Mouse (Mus musculus) T-cell, adult 2 months (primary cell): ENCODE data around the gene Selenop.

ENCODE experiments used
- DNase-seq: peaks from one replicate; pipeline ENCODE4 v3.0.0; 2022; ENCODE audit warnings: low spot score

Gene Selenop

GRCm38 (mm10) chr15:3270646-3271077, 2.3 kb downstream of the Selenop start:
- DNase-seq: peak; percentile 66

GRCm38 (mm10) chr15:3271216-3271615, 2.9 kb downstream of the Selenop start:
- DNase-seq: no peak

DNA sequence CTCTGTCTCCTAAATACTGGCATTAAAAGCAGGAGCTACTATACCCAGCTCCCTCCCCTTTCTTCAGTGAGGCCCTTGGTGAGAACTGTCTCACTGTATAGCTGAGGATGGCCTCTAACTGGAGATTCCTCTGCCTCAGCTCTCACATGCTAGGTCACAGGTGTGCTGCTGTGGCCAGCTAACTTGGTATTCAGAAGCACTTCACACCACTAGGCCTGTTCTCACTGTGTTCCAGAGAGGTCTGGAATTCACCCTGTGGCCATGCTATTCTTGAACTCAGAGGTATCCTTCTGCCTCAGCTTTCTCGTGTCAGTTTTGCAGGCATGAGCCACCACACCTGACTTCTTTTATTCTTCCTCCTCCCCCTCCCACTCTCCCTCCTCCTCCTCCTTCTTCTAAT, 4.8 kb downstream of the Selenop start:
- DNase-seq: no peak

DNA sequence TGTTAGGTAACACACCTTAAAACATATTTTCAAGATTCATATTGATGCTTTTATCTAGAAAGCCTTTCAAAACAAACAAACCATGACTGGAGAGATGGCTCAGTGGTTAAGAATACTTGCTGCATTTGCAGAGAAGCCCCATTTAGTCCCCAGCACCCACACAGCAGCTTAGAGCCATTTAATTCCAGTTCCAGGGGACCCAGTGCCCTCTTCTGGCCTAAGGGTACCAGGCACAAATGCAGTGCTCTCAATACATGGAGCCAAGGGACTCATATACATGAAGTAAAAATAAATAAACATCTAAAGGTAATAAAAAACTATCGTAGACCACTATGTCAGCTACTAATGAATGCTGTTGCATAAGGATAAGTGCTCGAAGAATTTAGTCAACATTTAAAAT, 9.0 kb downstream of the Selenop start:
- DNase-seq: peak; percentile 16

- no peak for DNase-seq
Measured at GRCm38 (mm10) chr15:3279242-3279641, 10.9 kb downstream of the Selenop start.

DNA sequence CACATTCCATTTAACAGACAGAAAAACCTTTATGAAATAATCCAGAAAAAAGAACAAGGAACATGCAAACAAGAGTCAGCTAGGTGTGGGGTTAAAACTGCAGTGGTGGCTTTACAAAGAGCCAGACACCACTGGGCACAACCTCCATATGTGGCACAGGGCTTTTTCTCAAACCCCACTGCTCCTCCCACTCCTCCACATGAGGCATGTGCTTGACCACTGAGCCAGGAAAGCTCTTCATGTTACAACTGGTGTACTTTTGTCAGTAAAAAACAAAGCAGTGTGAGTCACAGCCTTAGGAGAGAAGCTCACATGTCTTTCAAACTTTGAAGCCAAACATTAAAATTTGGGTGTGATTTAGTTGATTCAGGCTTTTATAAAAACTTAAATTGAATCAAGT, 12.9 kb downstream of the Selenop start:
- DNase-seq: no peak

DNA sequence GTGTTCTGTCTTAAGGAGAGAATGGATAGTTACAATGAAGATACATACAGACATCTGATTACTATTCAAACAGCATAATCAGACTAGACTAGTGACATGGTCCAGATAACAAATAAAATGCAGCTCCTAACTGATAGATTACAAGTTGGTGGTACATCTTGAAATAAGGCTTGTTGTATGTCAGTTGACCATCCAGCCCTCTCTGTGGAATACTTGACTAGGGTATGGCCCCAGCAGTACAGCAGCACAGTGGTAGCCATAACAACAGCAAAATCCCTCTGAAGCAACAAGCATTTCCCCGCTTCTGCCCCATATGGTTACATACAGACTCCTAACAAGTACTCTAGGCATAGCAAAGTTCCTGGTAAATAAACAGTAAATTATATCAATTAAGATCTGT, 13.4 kb downstream of the Selenop start:
- no peak for DNase-seq

GRCm38 (mm10) chr15:3286032-3286431, 17.7 kb downstream of the Selenop start:
- DNase-seq: no peak

- DNase-seq: no peak
Measured at GRCm38 (mm10) chr15:3290435-3290834, 22.1 kb downstream of the Selenop start.

DNA sequence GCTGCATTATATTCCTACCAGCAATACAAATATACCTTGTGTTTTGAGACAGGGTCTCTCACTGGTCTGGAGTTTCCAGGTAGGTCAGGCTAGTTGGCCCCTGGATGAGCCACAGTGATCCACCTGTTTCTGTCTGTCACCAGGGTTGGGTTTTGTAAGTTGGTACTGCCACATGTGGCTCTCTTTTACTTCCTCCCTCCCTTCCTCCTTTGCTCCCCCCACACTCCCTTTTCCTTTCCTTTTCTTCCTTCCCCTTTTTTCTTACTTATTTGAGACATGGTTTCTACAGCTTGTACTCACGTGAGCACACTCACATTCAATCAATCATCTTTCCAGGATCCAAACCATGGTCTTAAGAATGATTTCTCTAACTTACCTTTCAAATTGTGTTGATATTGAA, 25.1 kb downstream of the Selenop start:
- no peak for DNase-seq

DNA sequence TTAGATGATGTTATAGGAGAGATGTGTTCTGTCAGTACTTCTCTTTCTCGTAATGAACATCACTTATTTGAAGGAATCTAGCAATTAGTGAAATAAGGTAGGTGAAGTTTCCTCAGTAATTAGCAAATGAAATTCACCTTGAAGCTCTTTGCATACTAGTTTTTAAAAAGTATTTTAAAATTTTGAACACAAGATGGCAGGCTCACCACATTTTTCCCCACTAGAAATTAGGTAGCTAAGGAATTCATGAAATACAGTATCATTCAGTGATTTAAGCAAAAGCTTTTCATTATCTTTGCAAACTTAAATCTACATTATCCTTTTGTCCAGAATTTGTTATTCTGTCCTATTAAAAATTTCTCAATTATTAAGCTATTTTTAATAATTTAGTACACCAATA, 27.6 kb downstream of the Selenop start:
- no peak for DNase-seq

DNA sequence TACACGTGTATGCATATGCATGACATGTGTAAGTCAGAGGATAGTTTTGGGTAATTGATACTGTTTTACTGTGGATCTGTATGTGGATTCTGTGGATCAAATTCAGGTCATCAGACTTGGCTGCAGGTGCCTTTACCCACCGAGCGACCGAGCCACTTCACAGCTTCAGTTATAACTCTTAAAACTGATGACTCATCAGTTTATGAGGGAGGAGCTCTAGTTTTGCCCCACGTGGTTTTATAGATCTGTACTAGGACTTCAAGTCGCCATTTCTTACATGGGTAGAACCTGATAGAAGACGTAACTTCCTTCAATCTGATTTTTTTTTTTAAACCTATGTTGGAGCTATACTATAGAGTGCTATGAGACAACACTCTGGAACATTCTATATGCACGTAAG, 29.3 kb downstream of the Selenop start:
- DNase-seq: no peak

DNA sequence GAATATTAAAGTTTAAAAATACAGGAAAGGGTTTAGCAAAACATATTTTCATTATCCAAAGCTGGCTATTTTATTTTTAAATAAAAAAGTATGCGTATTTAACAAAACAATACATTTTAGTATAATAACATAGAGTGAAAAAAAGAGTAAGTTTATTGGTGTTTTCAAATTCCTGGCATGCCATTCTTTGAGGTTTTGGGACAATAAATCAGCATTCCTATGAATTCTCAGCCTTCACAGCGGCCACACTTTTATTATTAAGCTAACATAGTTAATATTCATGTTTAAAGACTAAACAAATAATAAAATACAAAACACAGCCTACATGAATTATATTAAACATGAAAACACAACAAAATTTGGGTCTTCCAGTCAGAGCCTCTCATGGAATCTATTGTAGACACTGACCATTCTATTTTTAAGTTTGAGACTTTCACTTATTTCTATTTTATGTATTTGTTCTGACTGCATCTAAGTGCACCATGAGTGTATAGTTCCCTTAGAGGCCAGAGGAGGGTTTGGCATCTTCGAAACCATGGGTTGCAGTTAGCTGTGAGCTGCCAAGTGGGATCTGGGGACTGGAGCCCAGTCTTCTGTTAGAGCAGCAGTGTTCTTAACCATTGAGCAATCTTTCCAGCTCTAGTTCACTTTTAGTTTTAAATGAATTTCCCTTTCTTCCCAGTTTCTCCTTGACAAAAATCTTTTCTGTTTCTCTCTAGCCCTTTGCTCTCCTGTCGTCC, 32.2 kb downstream of the Selenop start:
- no peak for DNase-seq

- no peak for DNase-seq
Measured at GRCm38 (mm10) chr15:3303426-3303825, 35.1 kb downstream of the Selenop start, which contains the start of gene Ccdc152. Gene Ccdc152, minus strand, starts transcription at chr15:3303526.

- peak; percentile 32 for DNase-seq
Measured at GRCm38 (mm10) chr15:3309856-3310255, 41.5 kb downstream of the Selenop start.

- no peak for DNase-seq
Measured at GRCm38 (mm10) chr15:3312937-3313336, 44.6 kb downstream of the Selenop start.

DNA sequence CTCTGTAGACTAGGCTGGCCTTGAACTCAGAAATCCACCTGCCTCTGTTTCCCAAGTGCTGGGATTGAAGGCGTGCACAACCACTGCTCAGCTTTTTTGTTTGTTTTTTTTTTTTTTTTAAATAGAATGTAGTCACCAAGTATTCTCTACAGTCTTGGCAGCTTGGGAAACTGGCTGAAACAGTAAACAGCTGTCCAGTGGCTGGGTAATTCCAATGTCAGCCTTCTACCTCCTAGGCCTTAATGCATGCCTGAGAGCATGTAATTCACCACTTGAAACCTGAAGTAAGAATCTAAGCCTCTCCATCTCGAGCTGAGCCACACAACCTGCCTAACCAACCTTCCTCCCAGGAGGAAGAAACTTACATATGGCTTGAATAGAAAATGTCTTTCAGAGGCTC, 48.3 kb downstream of the Selenop start:
- no peak for DNase-seq

GRCm38 (mm10) chr15:3319929-3320328, 51.6 kb downstream of the Selenop start:
- no peak for DNase-seq

- DNase-seq: no peak
Measured at GRCm38 (mm10) chr15:3323041-3323440, 54.7 kb downstream of the Selenop start.
